Mouse (Mus musculus) frontal cortex, adult 2 months (tissue): Measurements from ENCODE around the gene Pkd1l1. TPM values are rescaled to one million over a fixed set of nuclear protein-coding genes. Genes with fewer than 3 reads are reported as not detected.
A peak's percentile ranks its signal among the peaks of the same experiment; 100 is the strongest.

ENCODE experiments used
- DNase-seq, 2 experiments: peaks; one replicate each; pipeline ENCODE4 v3.0.0; 2022; ENCODE audit warnings: low spot score in 1 of 2; ENCODE audit errors: extremely low spot score in 1 of 2
- polyA plus RNA-seq: library from polyadenylated mRNA; depleted of rRNA; stranded (reverse); fragments of >200 nt; gene quantifications from 2 replicates; pipeline ENCODE4 v1.2.3, GENCODE M21; 2012

Gene Pkd1l1
- polyA plus RNA-seq, 1 experiment: 0.08 TPM

GRCm38 (mm10) chr11:8944114-8944513 lies 29.0 kb downstream of the Pkd1l1 start:
- DNase-seq: no peak

DNA sequence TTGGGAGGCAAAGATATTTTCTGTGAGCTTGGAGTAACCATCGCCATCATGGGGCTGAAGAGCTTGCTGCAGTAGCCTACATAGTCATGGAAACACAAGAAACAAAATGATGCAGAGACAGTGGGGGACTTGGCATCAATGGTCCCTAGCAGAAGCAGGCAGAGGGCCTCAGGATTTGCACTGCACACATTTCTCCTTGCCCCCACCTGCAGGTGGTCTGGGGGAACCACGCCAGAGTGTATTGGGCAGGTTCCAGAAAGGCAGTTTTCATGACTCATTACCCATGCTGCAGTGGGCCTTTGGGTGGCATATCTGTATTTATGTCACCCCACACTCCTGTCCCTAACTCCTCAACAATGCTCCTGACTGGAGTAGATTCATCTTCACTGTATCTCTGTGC lies 30.6 kb downstream of the Pkd1l1 start:
- DNase-seq: no peak

DNA sequence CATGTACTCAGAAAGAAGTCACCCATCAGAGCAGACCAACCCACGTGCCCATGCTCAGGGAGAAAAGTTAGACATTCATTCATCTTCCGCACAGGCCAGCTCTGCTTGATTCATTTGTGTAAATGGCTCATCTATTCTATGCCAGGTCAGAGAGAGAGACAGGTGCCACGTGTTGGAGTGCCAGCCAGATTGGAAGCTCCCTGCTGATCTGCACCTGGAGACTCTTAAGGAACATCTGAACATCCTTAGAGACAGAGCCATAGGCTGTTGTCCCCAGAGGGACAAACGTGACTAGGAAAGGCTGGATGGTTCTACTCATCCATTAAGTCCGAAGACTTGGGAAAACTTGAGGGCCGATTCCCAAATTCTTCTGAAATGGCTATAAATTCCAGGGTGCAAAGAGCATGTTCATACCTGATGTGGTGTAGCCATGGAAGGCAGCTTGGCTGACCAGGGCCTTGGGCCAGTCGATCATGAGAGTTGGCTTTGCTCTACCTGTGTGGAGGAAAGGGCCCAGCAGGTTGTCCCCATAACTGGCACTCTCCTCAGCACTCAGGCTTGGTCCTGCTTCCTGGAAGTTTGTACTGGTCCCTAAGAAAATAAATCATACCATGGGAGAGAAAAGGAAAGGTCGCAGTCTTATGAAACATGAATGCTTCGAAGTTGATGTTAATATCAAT lies 36.5 kb downstream of the Pkd1l1 start:
- DNase-seq: no peak

DNA sequence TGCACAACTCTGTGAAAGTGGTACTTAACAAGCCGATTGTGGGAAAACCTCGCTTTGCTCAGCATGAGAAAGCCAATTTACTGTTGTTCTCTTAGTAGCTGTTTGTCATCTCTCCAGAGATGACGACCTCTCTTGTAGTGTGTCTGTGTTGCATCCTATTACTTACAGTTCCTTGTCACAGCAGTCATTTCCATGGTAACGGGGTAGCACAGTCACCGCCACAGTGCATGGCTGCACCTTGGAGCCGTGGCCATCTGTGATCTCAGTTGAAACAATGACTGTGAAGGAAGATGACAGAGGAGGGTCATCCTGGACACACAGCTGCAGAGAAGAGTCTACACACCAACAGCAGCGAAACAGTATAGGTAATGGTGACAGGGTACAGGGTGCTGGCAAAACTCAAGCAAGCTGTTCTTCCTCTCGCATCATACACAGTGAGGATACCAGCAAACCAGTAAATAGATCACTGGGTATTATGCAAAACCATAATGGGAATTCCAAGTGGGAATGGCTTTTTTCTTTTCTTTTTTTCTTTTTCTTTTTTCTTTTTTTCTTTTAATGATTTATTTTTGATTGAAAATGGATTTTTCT lies 56.9 kb downstream of the Pkd1l1 start:
- DNase-seq: no peak

DNA sequence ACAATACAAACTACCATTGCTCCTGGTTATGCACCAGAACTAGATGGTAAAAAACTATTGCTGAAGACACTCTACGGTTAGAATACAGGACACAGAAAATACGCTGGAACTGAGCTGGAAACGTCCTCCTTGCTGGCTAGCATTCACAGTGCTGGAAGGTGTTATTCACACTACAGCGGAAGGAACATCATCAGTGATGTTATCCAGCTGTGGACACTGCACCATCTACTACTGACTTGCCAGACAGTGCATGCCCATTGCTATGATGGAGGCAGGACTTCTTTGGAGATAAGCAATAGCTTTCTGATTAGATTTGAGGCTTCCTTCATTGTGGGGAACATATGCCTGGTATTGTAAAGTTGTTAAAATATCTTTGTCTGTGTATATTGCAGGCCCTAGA lies 90.3 kb downstream of the Pkd1l1 start:
- no peak for DNase-seq

DNA sequence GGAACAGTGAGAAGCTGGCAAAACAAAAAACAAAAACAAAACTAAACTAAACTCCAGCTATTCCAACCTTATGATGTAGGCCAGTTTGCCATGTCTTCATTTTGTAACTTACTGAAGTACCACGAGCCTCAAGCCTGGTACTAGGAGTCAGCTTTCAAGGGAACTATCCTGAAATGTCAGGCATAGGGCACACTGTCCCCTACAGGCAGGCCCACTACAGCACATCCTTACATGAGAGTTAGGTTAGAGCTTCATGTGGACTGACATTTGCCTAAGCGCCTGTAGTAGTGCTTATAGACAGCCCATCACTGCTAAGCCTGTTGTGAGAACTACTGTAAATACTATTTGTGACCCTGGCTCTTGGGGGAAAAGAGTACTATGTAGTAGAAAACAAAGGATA lies 91.5 kb downstream of the Pkd1l1 start:
- DNase-seq: no peak

GRCm38 (mm10) chr11:8870115-8870514 lies 103.0 kb downstream of the Pkd1l1 start:
- DNase-seq: no peak

DNA sequence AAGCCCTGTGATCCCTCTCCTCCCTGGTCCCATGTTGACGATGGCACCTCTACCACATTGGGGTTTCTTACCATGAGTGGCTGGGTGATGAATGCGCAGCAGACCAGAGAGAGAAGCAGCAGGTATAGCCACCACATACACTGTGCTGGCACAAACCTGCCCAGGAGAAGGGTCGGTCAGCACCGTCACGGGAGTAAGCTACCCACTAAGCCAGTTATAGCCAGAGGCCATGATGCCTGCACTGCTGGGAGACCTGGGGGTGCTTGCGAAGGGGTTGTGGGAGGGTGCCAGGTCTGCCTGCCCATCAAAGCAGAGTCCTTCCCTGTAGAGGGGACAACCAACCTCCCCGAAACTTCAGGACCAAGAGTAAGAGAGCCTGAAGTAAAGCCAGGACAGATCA lies 107.0 kb downstream of the Pkd1l1 start:
- DNase-seq: no peak

GRCm38 (mm10) chr11:8863955-8864675 lies 109.0 kb downstream of the Pkd1l1 start:
- DNase-seq: peak; percentile 11 to 22

DNA sequence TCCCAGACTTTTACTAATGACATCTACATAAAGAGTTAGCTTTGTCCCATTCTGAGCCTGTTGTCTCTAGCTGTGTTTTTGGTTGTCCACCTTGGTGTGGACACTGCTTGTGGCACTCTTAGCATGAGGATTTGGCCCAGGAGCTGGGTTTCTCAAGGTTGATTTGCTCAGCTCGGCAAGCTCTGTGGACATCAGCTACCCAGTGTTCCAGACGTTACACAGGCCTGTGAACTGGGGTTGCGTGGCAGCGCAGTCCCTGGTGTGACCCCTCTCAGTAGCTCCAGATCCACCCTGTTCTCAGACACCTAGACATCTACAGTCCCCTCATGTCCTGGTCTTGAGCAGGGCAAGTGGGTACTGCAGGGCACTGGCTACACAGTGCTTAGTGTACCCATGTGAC lies 110.6 kb downstream of the Pkd1l1 start:
- no peak for DNase-seq

DNA sequence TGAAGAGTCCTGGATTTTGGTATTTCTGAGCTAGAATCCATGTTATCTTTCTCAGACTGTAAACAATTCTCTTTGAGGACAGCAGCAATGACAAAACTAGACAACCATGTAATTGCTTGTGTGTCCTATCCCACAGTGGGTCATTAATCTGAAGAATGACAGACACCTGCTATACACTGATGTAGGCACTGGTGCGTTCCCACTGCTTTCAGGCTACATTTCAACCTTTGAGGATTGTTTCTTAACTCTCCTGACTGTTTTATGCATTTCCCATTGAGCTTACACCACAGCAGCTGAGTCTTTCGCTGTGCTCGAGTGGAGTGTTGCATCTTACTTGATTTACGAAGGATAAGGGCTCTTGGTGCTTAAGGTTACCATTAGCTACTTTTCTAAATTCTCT lies 111.1 kb downstream of the Pkd1l1 start:
- DNase-seq: no peak

- DNase-seq: peak in 1 of 2 experiments; percentile 20
These were observed 112.2 kb downstream of the Pkd1l1 start for GRCm38 (mm10) chr11:8860878-8861277.

DNA sequence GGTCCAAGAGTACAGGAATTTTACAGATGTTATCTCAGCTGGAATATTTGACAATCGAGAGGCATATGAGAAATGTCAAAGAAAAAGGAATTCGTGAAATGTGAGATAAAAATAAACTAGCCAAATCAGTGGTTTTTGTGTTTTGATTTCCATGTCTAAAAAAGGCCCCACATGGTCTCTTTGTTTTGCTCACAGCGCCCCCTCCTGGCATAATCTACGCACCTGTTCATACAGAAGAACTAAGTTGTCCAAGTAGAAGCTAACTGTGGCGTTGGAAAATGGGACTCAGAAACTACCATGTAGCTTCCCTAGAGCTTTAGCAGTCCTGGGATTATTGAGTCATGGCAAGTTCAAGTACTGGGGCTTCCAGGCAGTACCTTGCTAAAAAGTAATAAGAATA lies 113.2 kb downstream of the Pkd1l1 start:
- peak; percentile 11 to 82 for DNase-seq

GRCm38 (mm10) chr11:8859041-8859440 lies 114.0 kb downstream of the Pkd1l1 start:
- no peak for DNase-seq

DNA sequence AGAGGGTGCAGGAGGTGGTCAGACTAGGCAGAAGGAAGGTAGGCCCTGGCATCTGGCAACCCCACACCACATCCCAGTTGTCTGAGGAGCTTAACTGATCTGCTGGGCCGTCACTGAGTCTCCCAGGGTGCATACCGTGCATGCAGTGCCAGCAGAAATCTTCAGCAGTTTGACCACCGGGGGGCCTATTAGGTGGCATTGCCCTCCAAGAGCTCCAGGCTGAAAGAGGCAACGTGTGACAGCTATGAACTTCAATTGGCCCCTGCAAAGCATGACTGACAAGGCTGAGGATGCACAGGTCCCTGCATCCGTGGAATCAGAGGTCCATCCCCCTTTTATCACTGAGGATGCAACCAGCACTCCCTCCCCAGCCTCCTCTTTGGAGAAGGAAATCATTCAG lies 116.9 kb downstream of the Pkd1l1 start:
- DNase-seq: no peak

GRCm38 (mm10) chr11:8848049-8848448 lies 125.0 kb downstream of the Pkd1l1 start:
- DNase-seq: no peak

DNA sequence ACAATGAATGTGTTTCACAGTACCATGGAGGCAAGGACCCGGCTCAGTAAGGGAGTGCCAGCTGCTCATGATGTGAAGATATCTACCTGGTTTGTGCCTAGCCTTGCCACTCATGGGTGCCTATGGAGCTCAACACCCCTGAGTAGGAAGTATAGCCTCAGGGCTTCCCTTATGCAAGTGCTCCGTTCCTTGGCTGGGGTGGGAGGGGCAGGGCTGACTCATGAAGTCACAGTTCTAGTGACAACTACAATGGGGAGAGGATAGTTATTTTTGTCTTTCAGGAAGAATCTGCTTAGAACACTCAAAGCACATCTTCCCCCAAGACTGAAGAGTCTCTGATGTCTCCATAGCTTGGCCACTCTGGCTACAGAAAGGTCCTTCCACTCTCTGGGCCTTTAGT lies 125.4 kb downstream of the Pkd1l1 start:
- DNase-seq: no peak

GRCm38 (mm10) chr11:8836176-8836575 lies 136.9 kb downstream of the Pkd1l1 start:
- DNase-seq: no peak

GRCm38 (mm10) chr11:8834121-8834520 lies 138.9 kb downstream of the Pkd1l1 start:
- DNase-seq: no peak

- DNase-seq: no peak
These were observed 142.5 kb downstream of the Pkd1l1 start for GRCm38 (mm10) chr11:8830551-8830950.

GRCm38 (mm10) chr11:8829561-8829960 lies 143.5 kb downstream of the Pkd1l1 start:
- no peak for DNase-seq
